In the genomic region with DNA sequence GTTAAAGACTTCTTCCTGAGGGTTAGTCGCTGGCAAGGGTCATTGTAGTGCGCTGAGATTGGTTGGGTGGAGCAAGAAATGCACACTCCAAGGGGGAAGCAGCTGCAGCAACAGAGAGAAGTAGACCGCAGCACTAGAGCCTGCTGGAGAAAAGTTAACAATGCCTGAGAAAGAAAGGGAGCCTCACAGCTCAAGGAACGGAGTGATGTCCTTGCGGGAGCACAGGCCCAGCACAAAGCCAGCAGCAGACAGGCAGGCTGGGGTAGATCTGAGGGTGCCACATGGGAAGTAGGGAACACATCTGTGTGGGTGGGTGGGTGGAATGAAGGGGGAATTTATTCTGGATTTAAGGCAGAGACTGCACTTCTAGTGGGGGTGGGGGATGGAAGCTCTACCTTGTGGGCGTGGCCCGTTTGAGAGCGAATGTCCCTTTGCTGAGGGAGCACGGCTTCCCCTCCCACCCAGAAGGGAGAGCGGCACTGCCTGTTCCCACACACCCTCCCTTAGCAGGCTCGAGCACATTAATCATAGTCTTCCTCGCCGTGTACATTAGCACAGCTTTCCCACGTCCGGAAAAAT, we compare ENCODE assay signal across 8 mouse cellular contexts. TPM values are rescaled to one million over a fixed set of nuclear protein-coding genes. Genes with fewer than 3 reads are reported as not detected.
A peak's percentile ranks its signal among the peaks of the same experiment; 100 is the strongest.
DNase-seq lines count a peak whose midpoint lies in the region; ATAC-seq and TF ChIP-seq lines count a peak whose summit lies in the region.

No protein-coding gene starts in this region.

- peak overlapping the region; percentile 31 for H3K4me3 ChIP-seq in intestine, embryonic 15.5 days (replicated peaks)
- H3K4me3 ChIP-seq in limb, embryonic 11.5 days (ENCODE audit: low read depth, low read length), result peak overlapping the region; percentile 23
- peak overlapping the region; percentile 40 for H3K4me3 ChIP-seq in stomach, postnatal 0 days (ENCODE audit: low read depth, low read length)

- peak; percentile 38 to 45 for DNase-seq in heart, adult 18-20 months
- DNase-seq in heart, postnatal 25 days (ENCODE audit: low spot score), result no peak
- DNase-seq in cerebellum, postnatal 25 days, result peak; percentile 25 to 51
- peak; percentile 15 to 47 for DNase-seq in frontal cortex, postnatal 25 days (ENCODE audit: low spot score in 2 of 2)
- peak; percentile 53 for DNase-seq in limb, embryonic 11.5 days (ENCODE audit: low spot score)
- DNase-seq in mesoderm, embryonic 11.5 days (ENCODE audit: low read depth, low spot score), result peak; percentile 74
- peak; percentile 53 for DNase-seq in stomach, postnatal 0 days (ENCODE audit: low spot score)

- no peak overlapping the region for H3K27ac ChIP-seq in intestine, embryonic 15.5 days
- no peak overlapping the region for H3K27ac ChIP-seq in limb, embryonic 11.5 days (replicated peaks; ENCODE audit: low read depth, low read length)
- H3K27ac ChIP-seq in stomach, postnatal 0 days (replicated peaks), result no peak overlapping the region

- TF ChIP-seq EP300 in stomach, postnatal 0 days (optimal IDR thresholded peaks at IDR 0.05), result no peak

- H3K4me2 ChIP-seq in intestine, embryonic 15.5 days (replicated peaks), result peak overlapping the region; percentile 60
- peak overlapping the region; percentile 66 for H3K4me2 ChIP-seq in limb, embryonic 11.5 days (ENCODE audit: low read depth, severe bottlenecking)
- peak overlapping the region; percentile 73 for H3K4me2 ChIP-seq in stomach, postnatal 0 days (replicated peaks; ENCODE audit: low read depth)

- intact Hi-C loops in heart, postnatal 25 days (cut with DNase I), result no loop called here

- H3K4me1 ChIP-seq in intestine, embryonic 15.5 days (replicated peaks), result peaks cover 9% of the 10 kb centered on the region
- no peaks in the 10 kb centered on the region for H3K4me1 ChIP-seq in limb, embryonic 11.5 days (ENCODE audit: control insufficient read depth, insufficient read depth, low read length)
- H3K4me1 ChIP-seq in stomach, postnatal 0 days (replicated peaks; ENCODE audit: control insufficient read depth, insufficient read depth), result no peaks in the 10 kb centered on the region

- no peaks in the 10 kb centered on the region; the same call in 1 of the 2 replicates for H3K27me3 ChIP-seq in intestine, embryonic 15.5 days (replicated peaks)
- peaks cover 7% of the 10 kb centered on the region; the same call in 1 of the 2 replicates for H3K27me3 ChIP-seq in limb, embryonic 11.5 days (ENCODE audit: control insufficient read depth, insufficient read depth, low read length)
- H3K27me3 ChIP-seq in stomach, postnatal 0 days (ENCODE audit: control insufficient read depth, insufficient read depth, low read length), result no peaks in the 10 kb centered on the region

- 2% methylated on average over 15 of the region's 15 CpGs for WGBS in intestine, embryonic 15.5 days
- WGBS in limb, embryonic 11.5 days, result under 1% methylated on average over 15 of the region's 15 CpGs
- 3% methylated on average over 15 of the region's 15 CpGs for WGBS in stomach, postnatal 0 days

- peak; percentile 85 for ATAC-seq in intestine, embryonic 15.5 days
- ATAC-seq in limb, embryonic 11.5 days (ENCODE audit: insufficient number of reproducible peaks, low FRiP score, low TSS enrichment, low read depth), result peak; percentile 73; the same call in 1 of the 2 replicates
- ATAC-seq in stomach, postnatal 0 days (ENCODE audit: low FRiP score, low TSS enrichment), result peak; percentile 79; the same call in 1 of the 2 replicates

- H3K9ac ChIP-seq in intestine, embryonic 15.5 days, result no peak overlapping the region
- H3K9ac ChIP-seq in limb, embryonic 11.5 days (ENCODE audit: low read length), result 0 out of 2 replicates have a peak overlapping the region, but pooled peaks have one; percentile 7
- H3K9ac ChIP-seq in stomach, postnatal 0 days (ENCODE audit: low read length), result peak overlapping the region; percentile 41

- no peak for TF ChIP-seq CTCF in stomach, postnatal 0 days (IDR thresholded peaks at IDR 0.05; ENCODE audit: low read depth)

- H3K36me3 ChIP-seq in intestine, embryonic 15.5 days, result no peaks in the 10 kb centered on the region
- no peaks in the 10 kb centered on the region for H3K36me3 ChIP-seq in limb, embryonic 11.5 days (ENCODE audit: control insufficient read depth, insufficient read depth, low read length)
- no peaks in the 10 kb centered on the region for H3K36me3 ChIP-seq in stomach, postnatal 0 days (ENCODE audit: control insufficient read depth, insufficient read depth, low read length)

- H3K9me3 ChIP-seq in intestine, embryonic 15.5 days, result no peaks in the 10 kb centered on the region
- no peaks in the 10 kb centered on the region for H3K9me3 ChIP-seq in limb, embryonic 11.5 days (ENCODE audit: control insufficient read depth, low read length)
- no peaks in the 10 kb centered on the region for H3K9me3 ChIP-seq in stomach, postnatal 0 days (ENCODE audit: control insufficient read depth, low read length)

RNA-seq across cellular contexts. Expression of a gene that starts 27.7 kb away (rescaled TPM):
- 1 to 10 TPM in 1 of 2 experiments, under 1 TPM in 1; 0.79 to 1.6 TPM for total RNA-seq in heart, adult 18-20 months (2021)
- total RNA-seq in heart, postnatal 25 days (2021), result under 1 TPM; 0.67 to 0.83 TPM
- polyA plus RNA-seq in intestine, embryonic 15.5 days (2015; fragmentation: Nextera tagmentation; extraction: Ambion mirVana), result 4.5 and 6.2 TPM in 2 replicates
- polyA plus RNA-seq in limb, embryonic 11.5 days (2014; fragmentation: Nextera tagmentation; extraction: Ambion mirVana), result 0.15 and 0.35 TPM in 2 replicates
- polyA plus RNA-seq in stomach, postnatal 0 days (2015; fragmentation: Nextera tagmentation; extraction: Ambion mirVana), result 2.0 and 2.9 TPM in 2 replicates

RNA-seq across cellular contexts. Expression of a gene that starts 49.2 kb away (rescaled TPM):
- 1 to 10 TPM; 2.5 to 2.7 TPM for total RNA-seq in heart, adult 18-20 months (2021)
- total RNA-seq in heart, postnatal 25 days (2021), result 1 to 10 TPM; 2.4 TPM
- 4.1 TPM in 2 replicates for polyA plus RNA-seq in intestine, embryonic 15.5 days (2015; fragmentation: Nextera tagmentation; extraction: Ambion mirVana)
- polyA plus RNA-seq in limb, embryonic 11.5 days (2014; fragmentation: Nextera tagmentation; extraction: Ambion mirVana), result 6.2 and 7.9 TPM in 2 replicates
- 1.6 and 2.1 TPM in 2 replicates for polyA plus RNA-seq in stomach, postnatal 0 days (2015; fragmentation: Nextera tagmentation; extraction: Ambion mirVana)
